Mouse (Mus musculus) erythroblast, embryonic 14.5 days (primary cell): ENCODE measurements around the gene Grm5.

Experiments
- GATA1 ChIP-seq: IDR thresholded peaks from 2 replicates; pipeline ENCODE4 v1.6.1; 2012; ENCODE audit warnings: low read length, inconsistent platforms, mixed read lengths
- TAL1 ChIP-seq: IDR thresholded peaks from 3 replicates; pipeline ENCODE4 v1.6.1; 2012; ENCODE audit warnings: low read length, inconsistent platforms, mixed read lengths

DNA sequence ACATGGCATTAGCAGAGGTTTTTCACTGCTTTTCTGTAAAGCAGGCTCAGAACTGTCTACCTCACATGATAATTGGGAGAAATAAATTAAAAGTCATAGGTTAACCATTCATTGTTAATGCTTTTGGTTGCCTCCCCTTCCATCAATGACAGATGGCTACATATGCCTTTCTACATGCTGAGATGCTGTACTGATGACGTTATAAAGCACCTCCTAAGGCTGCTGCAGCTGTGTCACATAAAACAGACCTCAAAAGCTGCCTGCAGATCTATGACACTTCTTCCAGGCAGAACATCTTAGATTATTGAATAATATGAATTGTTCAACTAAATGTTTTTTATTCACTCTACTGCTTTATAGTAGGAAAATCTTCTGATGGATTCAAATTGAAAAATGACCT is 51.6 kb downstream of the Grm5 start:
- no peak for TF ChIP-seq GATA1
- TF ChIP-seq TAL1 = no peak
